ENCODE assay signal across 15 mouse cellular contexts in the genomic region with DNA sequence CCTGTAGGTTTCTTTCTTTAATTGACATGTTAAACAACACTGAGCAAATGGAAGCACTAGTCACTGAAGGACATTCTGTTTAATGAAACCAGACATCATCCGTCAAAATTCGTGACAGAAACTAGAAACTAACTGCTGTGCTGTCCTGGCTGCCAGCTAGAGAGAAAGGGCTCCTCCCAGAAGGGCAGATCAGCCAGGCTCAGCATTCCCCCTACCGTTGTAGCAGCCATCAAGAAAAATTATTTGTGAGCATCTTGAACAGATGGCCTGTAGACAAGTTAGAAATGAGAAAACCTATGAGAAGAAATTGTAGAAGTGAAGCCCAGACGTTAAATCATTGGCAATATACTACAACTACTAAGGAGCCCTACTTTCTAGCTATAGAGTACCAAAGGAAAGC.
"Had no signal": no experiment of that assay in that cellular context is flagged by ENCODE, and none has a peak within 500 bp of the region (broad histone marks: within the 10 kb centered on the region; RNA-seq: fewer than 3 reads in every experiment).

No protein-coding gene starts in this region.

- H3K9ac ChIP-seq: liver, embryonic 15.5 days; midbrain, embryonic 15.5 days; neural tube, embryonic 13.5 days had no signal

- DNase-seq: kidney, postnatal 36 days; layer of hippocampus, adult 9-11 months; layer of hippocampus, postnatal 36 days; lung, adult 2 months; lung, postnatal 4 days; right cerebral cortex, adult 18-20 months; right cerebral cortex, postnatal 25 days; thymus, postnatal 36 days had no signal

- H3K9me3 ChIP-seq: liver, embryonic 15.5 days; midbrain, embryonic 10.5 days; midbrain, embryonic 15.5 days; neural tube, embryonic 13.5 days had no signal

- H3K27ac ChIP-seq: kidney, postnatal 0 days; liver, embryonic 15.5 days; midbrain, embryonic 10.5 days; midbrain, embryonic 15.5 days; neural tube, embryonic 13.5 days had no signal

- H3K4me1 ChIP-seq: liver, embryonic 15.5 days; midbrain, embryonic 10.5 days; midbrain, embryonic 15.5 days; neural tube, embryonic 13.5 days had no signal

- H3K36me3 ChIP-seq: liver, embryonic 15.5 days; midbrain, embryonic 10.5 days; midbrain, embryonic 15.5 days; neural tube, embryonic 13.5 days had no signal

- H3K27me3 ChIP-seq: liver, embryonic 15.5 days; midbrain, embryonic 15.5 days; neural tube, embryonic 13.5 days had no signal

- H3K4me3 ChIP-seq: liver, embryonic 15.5 days; midbrain, embryonic 10.5 days; midbrain, embryonic 15.5 days; neural tube, embryonic 13.5 days had no signal

- ATAC-seq: lung, postnatal 0 days; midbrain, embryonic 15.5 days had no signal

- H3K4me2 ChIP-seq: liver, embryonic 11.5 days; liver, embryonic 15.5 days; midbrain, embryonic 15.5 days; neural tube, embryonic 13.5 days had no signal
